Mouse (Mus musculus) midbrain, embryonic 11.5 days (tissue): ENCODE measurements around the gene Fancf. TPM values are rescaled to one million over a fixed set of nuclear protein-coding genes. Genes with fewer than 3 reads are reported as not detected.

ENCODE experiments used
- ATAC-seq: fragments of 200-750 bp; cut with Nextera tagmentation; 2 replicates; pipeline ENCODE4 v1.8.0; 2017; ENCODE audit warnings: moderate TSS enrichment, moderate library complexity; ENCODE audit not compliant: low FRiP score
- DNase-seq: peaks from one replicate; pipeline ENCODE4 v3.0.0; 2015; ENCODE audit warnings: low spot score; ENCODE audit errors: missing footprints
- H3K27ac ChIP-seq: fragments of 300-500 bp; sonication (generic); 2 replicates; pipeline ENCODE4 v1.5.1; 2014; ENCODE audit warnings: low read depth, low read length
- H3K27me3 ChIP-seq: fragments of 300-500 bp; sonication (generic); 2 replicates; pipeline ENCODE4 v1.6.1; 2014; ENCODE audit warnings: mild to moderate bottlenecking, low read length, moderate library complexity, mixed read lengths; ENCODE audit not compliant: control insufficient read depth, insufficient read depth
- H3K36me3 ChIP-seq: fragments of 300-500 bp; sonication (generic); 2 replicates; pipeline ENCODE4 v1.6.1; 2014; ENCODE audit warnings: mild to moderate bottlenecking, low read length, moderate library complexity, mixed read lengths; ENCODE audit not compliant: control insufficient read depth, insufficient read depth
- H3K4me1 ChIP-seq: fragments of 300-500 bp; sonication (generic); 2 replicates; pipeline ENCODE4 v1.6.1; 2014; ENCODE audit warnings: low read length; ENCODE audit not compliant: control insufficient read depth, insufficient read depth
- H3K4me2 ChIP-seq: fragments of 300-500 bp; sonication (generic); 2 replicates; pipeline ENCODE4 v1.6.1; 2014; ENCODE audit warnings: mild to moderate bottlenecking, moderate library complexity
- H3K4me3 ChIP-seq: fragments of 300-500 bp; sonication (generic); 2 replicates; pipeline ENCODE4 v1.5.1; 2014; ENCODE audit warnings: low read depth, low read length
- H3K9ac ChIP-seq: fragments of 300-500 bp; sonication (generic); 2 replicates; pipeline ENCODE4 v1.6.1; 2014; ENCODE audit warnings: low read length
- H3K9me3 ChIP-seq: fragments of 300-500 bp; sonication (generic); 2 replicates; pipeline ENCODE4 v1.6.1; 2016; ENCODE audit warnings: low read length; ENCODE audit not compliant: control insufficient read depth
- WGBS: fragments of 180-500 bp; shearing (Covaris S2); extraction: QIAGEN DNeasy Blood & Tissue Kit; methylation state at CpG from one replicate; pipeline ENCODE4 v1.1.7; 2014; 5-methylcytosine and 5-hydroxymethylcytosine counted together
- polyA plus RNA-seq: library from polyadenylated mRNA; unstranded; fragments of >200 nt; fragmentation: Nextera tagmentation; extraction: Ambion mirVana; gene quantifications from 2 replicates; pipeline ENCODE4 v1.2.1, GENCODE M21; 2014

Fancf gene
- polyA plus RNA-seq, 1 experiment from 2014 or later: 14.3 TPM

DNA sequence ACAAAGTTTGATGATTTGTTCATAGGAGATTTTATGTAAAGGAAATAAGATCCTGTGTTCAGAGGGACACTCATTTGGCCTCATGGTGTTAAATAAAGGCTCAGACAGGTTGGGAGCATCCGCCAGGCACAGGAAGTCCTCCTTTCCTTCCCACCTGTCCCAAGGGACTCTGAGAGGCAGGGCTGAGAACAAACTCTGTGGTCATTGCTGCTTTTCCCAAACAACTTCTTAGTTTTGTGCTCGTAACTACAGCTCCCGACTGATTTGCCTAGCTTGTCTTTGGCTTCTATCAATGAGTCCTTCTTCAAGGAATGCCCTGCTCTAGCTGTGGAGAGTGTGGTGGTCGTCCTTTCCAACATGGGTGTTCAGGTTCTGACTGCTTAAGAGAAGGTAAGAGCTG lies 18.1 kb upstream of the Fancf start:
- Histone ChIP-seq H3K4me2 (no peak overlapping the region), H3K4me1 (peaks cover 10% of the 10 kb centered on the region; the same call in 1 of the 2 replicates), H3K27me3 (no peaks in the 10 kb centered on the region), H3K27ac (no peak overlapping the region), H3K36me3 (no peaks in the 10 kb centered on the region), H3K9me3 (no peaks in the 10 kb centered on the region), H3K9ac (no peak overlapping the region), H3K4me3 (no peak overlapping the region)
- DNase-seq: no peak
- WGBS: 82% methylated on average over 4 of the region's 4 CpGs
- ATAC-seq: no peak

DNA sequence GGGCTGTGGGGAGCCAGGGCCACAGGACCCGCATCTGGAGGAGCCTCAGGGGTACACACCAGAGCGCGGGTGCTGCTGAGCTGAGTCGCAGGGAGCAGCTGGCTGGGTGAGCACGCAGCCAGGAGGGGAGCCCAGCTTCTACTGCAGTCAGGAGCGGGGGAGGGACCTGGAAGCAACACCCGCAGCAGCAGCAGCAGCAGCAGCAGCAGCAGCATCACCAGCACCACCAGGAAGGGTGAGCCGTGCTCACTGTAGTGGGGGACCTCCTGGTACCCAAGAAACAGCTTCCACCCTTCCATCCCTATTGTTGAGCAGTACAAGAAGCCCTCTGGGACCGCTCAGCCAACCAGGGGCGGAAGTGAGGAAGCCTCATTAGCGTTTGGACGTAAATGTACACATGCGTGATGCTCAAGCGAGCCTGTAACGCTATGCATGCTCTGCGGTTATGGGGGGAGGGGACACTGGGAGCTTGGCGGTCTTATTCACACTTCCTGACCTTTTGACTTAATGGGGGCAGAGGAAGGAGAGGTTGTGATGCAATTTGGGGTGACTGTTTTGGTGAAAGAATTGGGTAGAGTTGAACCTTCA lies 17.2 kb upstream of the Fancf start:
- no peaks in the 10 kb centered on the region for H3K36me3 ChIP-seq
- WGBS: under 1% methylated on average over 17 of the region's 17 CpGs
- ATAC-seq (peak; percentile 96), DNase-seq (peak; percentile 95)
- H3K27ac ChIP-seq: peak overlapping the region; percentile 27
- H3K4me3 ChIP-seq: peak overlapping the region; percentile 37
- no peaks in the 10 kb centered on the region for H3K27me3 ChIP-seq
- peaks cover 10% of the 10 kb centered on the region; the same call in 1 of the 2 replicates for H3K4me1 ChIP-seq
- no peaks in the 10 kb centered on the region for H3K9me3 ChIP-seq
- H3K9ac ChIP-seq: peak overlapping the region; percentile 87
- H3K4me2 ChIP-seq: peak overlapping the region; percentile 62

DNA sequence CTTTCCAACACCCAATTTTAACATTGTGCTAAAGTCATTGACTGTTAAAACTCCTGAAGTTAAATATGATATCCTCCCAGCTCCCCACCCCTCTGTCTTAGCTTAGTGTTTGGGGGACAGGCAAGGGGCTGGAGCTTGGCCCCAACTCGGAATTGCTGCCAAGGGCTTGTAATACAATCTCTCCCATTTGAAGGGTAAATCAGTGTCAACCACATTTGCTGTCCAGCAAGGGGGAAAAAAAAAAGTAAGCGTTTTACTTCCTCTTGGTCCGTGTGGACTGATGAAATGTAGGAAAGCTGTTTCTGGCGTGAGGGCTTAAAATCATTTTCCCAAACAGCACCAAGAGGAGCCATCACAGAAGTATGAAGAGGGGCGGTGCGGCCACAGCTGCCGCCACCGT lies 16.7 kb upstream of the Fancf start:
- 2% methylated on average over 8 of the region's 8 CpGs for WGBS
- Histone ChIP-seq H3K27ac (peak overlapping the region; percentile 27), H3K36me3 (no peaks in the 10 kb centered on the region), H3K4me3 (peak overlapping the region; percentile 37), H3K4me1 (peaks cover 10% of the 10 kb centered on the region; the same call in 1 of the 2 replicates), H3K9ac (peak overlapping the region; percentile 87), H3K4me2 (peak overlapping the region; percentile 62), H3K27me3 (no peaks in the 10 kb centered on the region), H3K9me3 (no peaks in the 10 kb centered on the region)
- ATAC-seq: peak; percentile 27
- DNase-seq: peak; percentile 88

DNA sequence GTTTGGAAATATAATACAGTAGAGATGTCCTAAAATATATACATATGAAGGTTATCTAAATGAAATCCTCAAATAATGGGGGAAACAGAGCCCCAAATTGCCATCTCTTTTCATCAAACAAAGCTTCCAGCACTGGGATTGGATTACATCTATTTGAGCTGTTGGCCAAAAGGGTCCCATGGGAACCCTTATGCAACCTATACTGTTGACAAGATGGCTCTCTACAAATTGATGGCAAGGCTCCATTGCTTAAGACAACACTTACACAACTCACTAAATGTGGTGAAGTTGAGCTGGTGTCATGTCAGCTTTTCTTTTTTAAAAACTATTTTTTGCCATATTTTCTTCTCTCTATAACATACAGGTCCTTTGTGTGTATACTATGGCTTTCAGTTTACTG lies 14.2 kb upstream of the Fancf start:
- no peaks in the 10 kb centered on the region for H3K36me3 ChIP-seq
- no peak overlapping the region for H3K27ac ChIP-seq
- H3K27me3 ChIP-seq: no peaks in the 10 kb centered on the region
- H3K4me1 ChIP-seq: peaks cover 10% of the 10 kb centered on the region; the same call in 1 of the 2 replicates
- H3K4me3 ChIP-seq: no peak overlapping the region
- no peaks in the 10 kb centered on the region for H3K9me3 ChIP-seq
- no peak for ATAC-seq
- H3K4me2 ChIP-seq: no peak overlapping the region
- DNase-seq: no peak
- no peak overlapping the region for H3K9ac ChIP-seq

DNA sequence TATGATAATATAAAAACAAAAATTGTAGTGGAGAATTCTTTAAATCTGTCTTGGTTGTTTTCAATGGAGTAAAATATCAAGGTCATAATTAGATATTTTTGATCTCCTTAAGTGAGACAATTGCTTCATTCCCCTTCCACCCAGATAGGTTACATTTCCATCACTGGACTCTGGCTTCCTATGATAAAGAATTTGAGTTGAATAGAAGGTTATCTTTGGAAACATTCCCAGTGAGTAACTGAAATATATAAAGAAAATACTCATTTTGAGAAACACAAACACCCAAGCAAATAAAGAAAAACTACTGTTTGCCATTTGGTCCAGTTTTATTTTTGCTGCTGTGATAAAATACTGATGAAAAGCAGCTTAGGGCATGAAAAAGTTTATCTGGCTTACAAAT lies 10.5 kb upstream of the Fancf start:
- no peaks in the 10 kb centered on the region for H3K9me3 ChIP-seq
- no peaks in the 10 kb centered on the region for H3K4me1 ChIP-seq
- no peak overlapping the region for H3K4me2 ChIP-seq
- H3K36me3 ChIP-seq: no peaks in the 10 kb centered on the region
- DNase-seq (no peak), ATAC-seq (no peak)
- H3K9ac ChIP-seq: no peak overlapping the region
- H3K4me3 ChIP-seq: no peak overlapping the region
- no peaks in the 10 kb centered on the region for H3K27me3 ChIP-seq
- H3K27ac ChIP-seq: no peak overlapping the region

DNA sequence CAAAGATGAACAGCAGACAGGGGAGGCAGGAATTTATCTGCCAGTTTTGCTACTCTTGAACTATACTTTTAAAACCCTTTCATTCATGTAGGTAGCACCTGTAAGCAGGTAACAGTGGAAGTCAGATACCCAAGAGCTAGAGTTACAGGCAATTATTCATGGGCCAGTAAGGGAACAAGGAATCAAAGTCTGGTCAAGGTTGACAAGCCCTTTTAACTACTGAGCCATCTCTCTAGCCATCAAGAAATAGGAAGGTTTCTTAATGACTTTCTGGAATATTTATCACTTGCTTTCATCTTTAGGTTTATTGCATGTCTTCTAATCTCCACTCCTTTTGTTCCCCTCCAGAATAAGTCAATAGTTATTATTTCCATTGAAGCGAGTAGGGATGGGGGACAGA lies 10.0 kb upstream of the Fancf start:
- H3K9me3 ChIP-seq: no peaks in the 10 kb centered on the region
- ATAC-seq (no peak), DNase-seq (no peak)
- no peak overlapping the region for H3K27ac ChIP-seq
- no peak overlapping the region for H3K4me2 ChIP-seq
- H3K36me3 ChIP-seq: no peaks in the 10 kb centered on the region
- no peaks in the 10 kb centered on the region for H3K27me3 ChIP-seq
- WGBS: 80% methylated on average over 1 of the region's 1 CpGs
- no peak overlapping the region for H3K4me3 ChIP-seq
- no peak overlapping the region for H3K9ac ChIP-seq
- H3K4me1 ChIP-seq: no peaks in the 10 kb centered on the region

DNA sequence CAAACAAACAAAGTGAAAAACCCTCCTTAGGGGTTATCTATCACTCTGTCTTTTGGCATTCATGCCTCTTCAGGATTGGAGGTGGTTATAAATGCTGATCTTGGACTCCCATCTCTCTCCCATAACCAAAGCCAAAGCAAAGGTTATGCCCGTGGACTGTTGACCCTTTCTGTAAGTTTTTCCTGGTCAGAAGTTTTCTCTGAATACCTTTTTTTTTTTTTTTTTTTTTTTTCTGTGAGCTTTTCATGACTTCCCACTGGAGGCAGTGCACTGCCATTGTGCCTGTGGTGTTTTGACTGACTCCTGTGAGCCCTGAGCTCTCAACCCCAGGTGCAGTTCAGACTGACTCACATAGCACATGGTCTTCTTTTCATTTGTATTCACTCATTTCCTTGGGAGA lies 5.9 kb upstream of the Fancf start:
- 60% methylated on average over 1 of the region's 1 CpGs for WGBS
- ATAC-seq (no peak), DNase-seq (no peak)
- no peaks in the 10 kb centered on the region for H3K27me3 ChIP-seq
- no peaks in the 10 kb centered on the region for H3K36me3 ChIP-seq
- no peaks in the 10 kb centered on the region for H3K9me3 ChIP-seq
- no peak overlapping the region for H3K4me3 ChIP-seq
- no peak overlapping the region for H3K27ac ChIP-seq
- no peak overlapping the region for H3K4me2 ChIP-seq
- H3K4me1 ChIP-seq: peaks cover 1% of the 10 kb centered on the region
- no peak overlapping the region for H3K9ac ChIP-seq

DNA sequence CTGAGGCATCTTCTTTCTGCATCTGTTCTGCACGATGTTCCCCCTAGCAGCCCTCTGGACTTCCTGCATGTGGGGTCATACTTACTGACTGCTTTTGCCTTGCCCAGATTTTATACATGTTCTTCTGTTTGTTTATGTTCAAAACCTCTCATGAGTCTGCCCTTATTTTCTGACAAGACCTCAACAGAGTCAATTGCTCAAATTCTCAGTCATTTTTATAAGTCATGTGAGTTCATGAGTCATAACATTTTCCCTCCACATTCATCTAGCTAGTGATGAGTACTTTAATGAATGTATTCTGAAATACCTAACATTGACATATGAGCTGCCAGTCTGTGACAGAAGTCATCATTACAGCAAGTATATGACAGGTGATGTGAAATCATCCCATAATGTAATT lies 3.3 kb upstream of the Fancf start:
- Histone ChIP-seq H3K4me3 (no peak overlapping the region), H3K27me3 (no peaks in the 10 kb centered on the region), H3K27ac (no peak overlapping the region), H3K4me2 (no peak overlapping the region), H3K9me3 (no peaks in the 10 kb centered on the region), H3K36me3 (no peaks in the 10 kb centered on the region), H3K9ac (no peak overlapping the region), H3K4me1 (peaks cover 11% of the 10 kb centered on the region)
- DNase-seq: no peak
- WGBS: 77% methylated on average over 1 of the region's 1 CpGs
- ATAC-seq: no peak

DNA sequence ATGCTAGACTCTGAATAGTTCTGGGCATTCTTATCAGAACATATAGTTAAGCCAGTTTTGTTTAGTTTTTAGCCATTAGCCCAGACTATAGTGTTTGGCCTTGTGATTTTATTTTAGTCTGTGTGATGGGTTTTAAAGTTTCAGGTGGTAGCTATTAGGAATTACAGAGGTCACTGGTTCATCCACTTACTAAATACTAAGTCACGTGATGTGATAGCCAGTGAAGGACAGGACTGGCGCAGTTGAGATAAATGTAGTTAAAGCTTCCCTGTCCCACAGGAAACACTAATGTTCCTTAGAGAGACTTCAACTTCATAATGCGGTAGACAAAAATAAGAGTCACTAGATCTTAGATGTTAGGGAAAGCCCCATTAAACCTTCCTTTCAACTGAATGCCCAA lies 775 bp upstream of the Fancf start:
- H3K27me3 ChIP-seq: no peaks in the 10 kb centered on the region
- H3K9ac ChIP-seq: peak overlapping the region; percentile 81
- no peaks in the 10 kb centered on the region for H3K9me3 ChIP-seq
- H3K4me1 ChIP-seq: peaks cover 11% of the 10 kb centered on the region
- no peak overlapping the region for H3K27ac ChIP-seq
- 81% methylated on average over 3 of the region's 3 CpGs for WGBS
- DNase-seq (no peak), ATAC-seq (no peak)
- H3K4me3 ChIP-seq: peak overlapping the region; percentile 62
- H3K4me2 ChIP-seq: peak overlapping the region; percentile 64
- H3K36me3 ChIP-seq: no peaks in the 10 kb centered on the region; the same call in 1 of the 2 replicates
